29 mouse cellular contexts compared by ENCODE assay signal in genomic region chr4:149431887-149432286, GRCm38 (mm10). TPM values are rescaled to one million over a fixed set of nuclear protein-coding genes. Genes with fewer than 3 reads are reported as not detected.
"Had no signal": no experiment of that assay in that cellular context is flagged by ENCODE, and none has a peak within 500 bp of the region (broad histone marks: within the 10 kb centered on the region; RNA-seq: fewer than 3 reads in every experiment).

No protein-coding gene starts in this region.

RNA-seq across cellular contexts. Expression of gene Rbp7, which starts 22.9 kb away (rescaled TPM):
- total RNA-seq: common myeloid progenitor, adult 5-6 weeks; forebrain, postnatal 0 days; granulocyte monocyte progenitor cell, adult 5-6 weeks had no signal
- polyA plus RNA-seq: embryonic facial prominence, embryonic 10.5 days; embryonic facial prominence, embryonic 11.5 days; embryonic facial prominence, embryonic 13.5 days; erythroblast, embryonic 14.5 days; forebrain, embryonic 10.5 days; forebrain, embryonic 11.5 days; forebrain, embryonic 12.5 days; forebrain, embryonic 13.5 days; forebrain, embryonic 14.5 days; forebrain, embryonic 15.5 days; forebrain, embryonic 16.5 days had no signal

RNA-seq across cellular contexts. Expression of gene Tmem274, which starts 45.3 kb away (rescaled TPM):
- total RNA-seq: common myeloid progenitor, adult 5-6 weeks; forebrain, postnatal 0 days; gastrocnemius, adult 18-20 months; gastrocnemius, adult 2 months; gastrocnemius, adult 8-10 months; gastrocnemius, postnatal 10 days; gastrocnemius, postnatal 14 days; gastrocnemius, postnatal 25 days; gastrocnemius, postnatal 36 days; gastrocnemius, postnatal 4 days; granulocyte monocyte progenitor cell, adult 5-6 weeks; heart, adult 18-20 months; heart, adult 2 months; heart, adult 8-10 months had no signal
- polyA plus RNA-seq: cortical plate, adult 2 months; embryonic facial prominence, embryonic 11.5 days; embryonic facial prominence, embryonic 14.5 days; erythroblast, embryonic 14.5 days; forebrain, embryonic 14.5 days; forebrain, embryonic 16.5 days; forebrain, postnatal 0 days; frontal cortex, adult 2 months; gonadal fat pad, adult 2 months; heart, adult 2 months had no signal
